22 mouse cellular contexts compared by ENCODE assay signal in genomic region chr3:147796524-147796923, GRCm38 (mm10).
DNase-seq lines count a peak whose midpoint lies in the region; ATAC-seq and TF ChIP-seq lines count a peak whose summit lies in the region.
"Had no signal": no experiment of that assay in that cellular context is flagged by ENCODE, and none has a peak within 500 bp of the region (broad histone marks: within the 10 kb centered on the region; RNA-seq: fewer than 3 reads in every experiment).

No protein-coding gene starts in this region.

- H3K4me1 ChIP-seq in embryonic facial prominence, embryonic 14.5 days (ENCODE audit: control insufficient read depth, insufficient read depth, low read length) = no peaks in the 10 kb centered on the region
- H3K4me1 ChIP-seq in embryonic facial prominence, embryonic 10.5 days = no peaks in the 10 kb centered on the region
- no peaks in the 10 kb centered on the region for H3K4me1 ChIP-seq in heart, embryonic 11.5 days (ENCODE audit: control insufficient read depth, insufficient read depth, low read length)
- no peaks in the 10 kb centered on the region for H3K4me1 ChIP-seq in limb, embryonic 14.5 days (ENCODE audit: control insufficient read depth, insufficient read depth, low read length)
- 0 out of 2 replicates have a peak, but pooled peaks cover 2% of the 10 kb centered on the region for H3K4me1 ChIP-seq in limb, embryonic 10.5 days
- H3K4me1 ChIP-seq: hindbrain, embryonic 12.5 days; liver, embryonic 12.5 days; megakaryocyte, embryonic 14.5 days had no signal

- no peak overlapping the region for H3K27ac ChIP-seq in embryonic facial prominence, embryonic 14.5 days (replicated peaks; ENCODE audit: low read depth, low read length)
- H3K27ac ChIP-seq in embryonic facial prominence, embryonic 10.5 days (replicated peaks) = no peak overlapping the region
- H3K27ac ChIP-seq in heart, embryonic 11.5 days (ENCODE audit: low read depth, low read length) = no peak overlapping the region
- no peak overlapping the region for H3K27ac ChIP-seq in limb, embryonic 14.5 days (replicated peaks; ENCODE audit: low read depth, low read length)
- H3K27ac ChIP-seq in limb, embryonic 10.5 days = no peak overlapping the region
- H3K27ac ChIP-seq: heart, embryonic 13.5 days; hindbrain, embryonic 12.5 days; left cerebral cortex, adult 2 months; limb, embryonic 12.5 days; liver, embryonic 12.5 days; midbrain, embryonic 13.5 days had no signal

- no peak overlapping the region for H3K4me2 ChIP-seq in embryonic facial prominence, embryonic 14.5 days (ENCODE audit: low read depth, low read length)
- H3K4me2 ChIP-seq in heart, embryonic 11.5 days = no peak overlapping the region
- H3K4me2 ChIP-seq in limb, embryonic 14.5 days (replicated peaks; ENCODE audit: low read depth, low read length, severe bottlenecking) = no peak overlapping the region
- H3K4me2 ChIP-seq: heart, embryonic 13.5 days; hindbrain, embryonic 12.5 days; limb, embryonic 12.5 days; liver, embryonic 12.5 days; midbrain, embryonic 13.5 days had no signal

- intact Hi-C loops in heart, postnatal 10 days (cut with DNase I) = no loop called here

- peak; percentile 82 for DNase-seq in embryonic facial prominence, embryonic 14.5 days (ENCODE audit: low spot score)
- no peak for DNase-seq in embryonic facial prominence, embryonic 10.5 days (ENCODE audit: low spot score)
- peak; percentile 28 to 30 for DNase-seq in heart, postnatal 10 days
- peak; percentile 80 for DNase-seq in limb, embryonic 14.5 days (ENCODE audit: low spot score)
- no peak for DNase-seq in limb, embryonic 10.5 days (ENCODE audit: low spot score)
- DNase-seq in telencephalon, adult 2 months (ENCODE audit: low read depth, low spot score) = peak; percentile 9
- DNase-seq: adrenal gland, postnatal 14 days; cerebellum, adult 11 months; cerebellum, adult 9-11 months; kidney, adult 11 months; layer of hippocampus, adult 9-11 months; lung, adult 18-20 months; right cerebral cortex, postnatal 4 days; thymus, postnatal 25 days had no signal

- ATAC-seq in embryonic facial prominence, embryonic 14.5 days (ENCODE audit: low read depth) = no peak
- ATAC-seq in heart, embryonic 11.5 days (replicated peaks; ENCODE audit: insufficient number of reproducible peaks, low FRiP score, low TSS enrichment) = no peak
- peak; percentile 15; the same call in 1 of the 2 replicates for ATAC-seq in limb, embryonic 14.5 days (ENCODE audit: low FRiP score, low read depth)
- ATAC-seq: liver, embryonic 12.5 days; midbrain, embryonic 13.5 days had no signal

- no peaks in the 10 kb centered on the region for H3K9me3 ChIP-seq in embryonic facial prominence, embryonic 14.5 days (ENCODE audit: control insufficient read depth, low read length)
- no peaks in the 10 kb centered on the region for H3K9me3 ChIP-seq in embryonic facial prominence, embryonic 10.5 days
- no peaks in the 10 kb centered on the region for H3K9me3 ChIP-seq in heart, embryonic 11.5 days (replicated peaks; ENCODE audit: control insufficient read depth, low read length)
- no peaks in the 10 kb centered on the region for H3K9me3 ChIP-seq in limb, embryonic 14.5 days (ENCODE audit: control insufficient read depth, low read length)
- H3K9me3 ChIP-seq in limb, embryonic 10.5 days (replicated peaks) = no peaks in the 10 kb centered on the region
- H3K9me3 ChIP-seq: heart, embryonic 13.5 days; hindbrain, embryonic 12.5 days; limb, embryonic 12.5 days; liver, embryonic 12.5 days; midbrain, embryonic 13.5 days had no signal

- no peaks in the 10 kb centered on the region for H3K36me3 ChIP-seq in embryonic facial prominence, embryonic 14.5 days (ENCODE audit: control insufficient read depth, insufficient read depth, low read length)
- no peaks in the 10 kb centered on the region for H3K36me3 ChIP-seq in embryonic facial prominence, embryonic 10.5 days (replicated peaks)
- no peaks in the 10 kb centered on the region for H3K36me3 ChIP-seq in heart, embryonic 11.5 days (ENCODE audit: control insufficient read depth, insufficient read depth, low read length)
- H3K36me3 ChIP-seq in limb, embryonic 14.5 days (ENCODE audit: control insufficient read depth, insufficient read depth, low read length) = no peaks in the 10 kb centered on the region
- H3K36me3 ChIP-seq in limb, embryonic 10.5 days = no peaks in the 10 kb centered on the region
- H3K36me3 ChIP-seq: heart, embryonic 13.5 days; hindbrain, embryonic 12.5 days; limb, embryonic 12.5 days; liver, embryonic 12.5 days; midbrain, embryonic 13.5 days had no signal

- 67% methylated on average over 8 of the region's 8 CpGs for WGBS in embryonic facial prominence, embryonic 14.5 days
- 88% methylated on average over 8 of the region's 8 CpGs for WGBS in embryonic facial prominence, embryonic 10.5 days
- WGBS in heart, embryonic 11.5 days (ENCODE audit: insufficient replicate concordance) = 69% methylated on average over 8 of the region's 8 CpGs
- WGBS in limb, embryonic 14.5 days = 62% methylated on average over 8 of the region's 8 CpGs
- 88% methylated on average over 8 of the region's 8 CpGs for WGBS in limb, embryonic 10.5 days

- no peak overlapping the region for H3K4me3 ChIP-seq in embryonic facial prominence, embryonic 14.5 days (ENCODE audit: low read depth, low read length)
- no peak overlapping the region for H3K4me3 ChIP-seq in embryonic facial prominence, embryonic 10.5 days
- no peak overlapping the region for H3K4me3 ChIP-seq in heart, embryonic 11.5 days (ENCODE audit: low read depth, low read length)
- H3K4me3 ChIP-seq in limb, embryonic 14.5 days (replicated peaks; ENCODE audit: low read length) = no peak overlapping the region
- H3K4me3 ChIP-seq in limb, embryonic 10.5 days = no peak overlapping the region
- H3K4me3 ChIP-seq: heart, embryonic 13.5 days; hindbrain, embryonic 12.5 days; left cerebral cortex, adult 2 months; limb, embryonic 12.5 days; liver, embryonic 12.5 days; megakaryocyte, embryonic 14.5 days; midbrain, embryonic 13.5 days had no signal

- no peak for TF ChIP-seq POLR2A in limb, embryonic 14.5 days (IDR thresholded peaks at IDR 0.05; ENCODE audit: borderline replicate concordance, extremely low read depth, insufficient read depth, insufficient read length)

- no peaks in the 10 kb centered on the region for H3K27me3 ChIP-seq in embryonic facial prominence, embryonic 14.5 days (replicated peaks; ENCODE audit: control insufficient read depth, insufficient read depth, low read length)
- no peaks in the 10 kb centered on the region for H3K27me3 ChIP-seq in embryonic facial prominence, embryonic 10.5 days (replicated peaks; ENCODE audit: low read depth, poor library complexity, severe bottlenecking)
- no peaks in the 10 kb centered on the region for H3K27me3 ChIP-seq in heart, embryonic 11.5 days (ENCODE audit: control insufficient read depth, insufficient read depth, low read length)
- no peaks in the 10 kb centered on the region for H3K27me3 ChIP-seq in limb, embryonic 14.5 days (ENCODE audit: control insufficient read depth, insufficient read depth, low read length)
- H3K27me3 ChIP-seq in limb, embryonic 10.5 days (ENCODE audit: low read depth, poor library complexity, severe bottlenecking) = no peaks in the 10 kb centered on the region; the same call in 1 of the 2 replicates
- H3K27me3 ChIP-seq: heart, embryonic 13.5 days; hindbrain, embryonic 12.5 days; limb, embryonic 12.5 days; liver, embryonic 12.5 days; megakaryocyte, embryonic 14.5 days; midbrain, embryonic 13.5 days had no signal

- H3K9ac ChIP-seq in embryonic facial prominence, embryonic 14.5 days (ENCODE audit: low read depth, low read length) = no peak overlapping the region
- no peak overlapping the region for H3K9ac ChIP-seq in heart, embryonic 11.5 days (ENCODE audit: low read depth, low read length)
- H3K9ac ChIP-seq in limb, embryonic 14.5 days (ENCODE audit: low read depth, low read length, severe bottlenecking) = no peak overlapping the region
- H3K9ac ChIP-seq: heart, embryonic 13.5 days; hindbrain, embryonic 12.5 days; limb, embryonic 12.5 days; liver, embryonic 12.5 days; midbrain, embryonic 13.5 days had no signal

Comparison
In these comparisons a context has a peak if more than half of its experiments do, and no peak if none do; other contexts are left out.
1. DNase-seq: peak in embryonic facial prominence, embryonic 14.5 days (single experiment), heart, postnatal 10 days (2 of 2), limb, embryonic 14.5 days (single experiment) and telencephalon, adult 2 months (single experiment); none in embryonic facial prominence, embryonic 10.5 days (single experiment) and limb, embryonic 10.5 days (single experiment).